12 mouse cellular contexts compared by ENCODE assay signal in the genomic region with DNA sequence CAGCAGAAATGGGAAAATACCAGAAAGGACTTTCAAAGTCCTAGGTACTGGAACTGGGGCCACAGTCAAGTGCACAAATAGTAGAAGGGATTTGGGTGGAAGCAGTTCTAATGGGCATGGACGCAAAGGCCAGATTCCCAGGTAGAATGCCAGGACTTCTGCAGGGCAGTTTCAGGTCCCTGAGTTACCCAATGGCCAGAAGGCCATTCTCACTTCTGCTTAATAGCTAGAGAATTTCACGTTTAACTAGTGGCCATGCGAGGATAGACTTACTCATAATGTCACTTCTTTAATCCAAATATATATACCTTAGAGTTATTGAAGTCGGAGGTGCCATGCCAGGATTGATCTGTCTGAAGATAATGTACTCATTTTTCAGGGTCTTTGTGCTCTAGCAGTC. TPM values are rescaled to one million over a fixed set of nuclear protein-coding genes. Genes with fewer than 3 reads are reported as not detected.
"Had no signal": no experiment of that assay in that cellular context is flagged by ENCODE, and none has a peak within 500 bp of the region (broad histone marks: within the 10 kb centered on the region; RNA-seq: fewer than 3 reads in every experiment).

No protein-coding gene starts in this region.

RNA-seq across cellular contexts. Expression of a gene that starts 38.0 kb away (rescaled TPM):
- total RNA-seq: heart, postnatal 10 days; heart, postnatal 25 days; heart, postnatal 36 days; hematopoietic stem cell, adult 5-6 weeks; hindbrain, postnatal 0 days; layer of hippocampus, adult 18-20 months; layer of hippocampus, adult 2 months; layer of hippocampus, postnatal 10 days; layer of hippocampus, postnatal 14 days; layer of hippocampus, postnatal 25 days; layer of hippocampus, postnatal 36 days; left cerebral cortex, adult 18-20 months had no signal

RNA-seq across cellular contexts. Expression of a gene that starts 38.1 kb away (rescaled TPM):
- total RNA-seq: layer of hippocampus, postnatal 14 days had no signal
